Mouse (Mus musculus) spleen, adult 2 months (tissue): ENCODE results near the gene Clcn6. TPM values are rescaled to one million over a fixed set of nuclear protein-coding genes. Genes with fewer than 3 reads are reported as not detected.
"Not testable (repeated sequence)": the region's sequence is repeated elsewhere in the genome, so short reads cannot be mapped to it uniquely, and the experiment has no call there.

Source experiments
- DNase-seq, 2 experiments: peaks; one replicate each; pipeline versions ENCODE4 v3.0.0 to v3.0.0-alpha.2; 2012 to 2021; ENCODE audit warnings: low spot score in 2 of 2, low read depth in 1 of 2
- H3K27ac ChIP-seq: fragments of 200-500 bp; 2 replicates; pipeline ENCODE4 v1.5.1; 2012; ENCODE audit warnings: low read length, inconsistent platforms; ENCODE audit not compliant: insufficient read depth
- H3K27me3 ChIP-seq: fragments of 200-500 bp; 2 replicates; pipeline ENCODE4 v1.6.1; 2012; ENCODE audit warnings: mild to moderate bottlenecking, moderate library complexity, low read length, inconsistent platforms; ENCODE audit not compliant: control insufficient read depth, insufficient read depth
- H3K36me3 ChIP-seq: fragments of 200-500 bp; 2 replicates; pipeline ENCODE4 v1.6.1; 2012; ENCODE audit warnings: mild to moderate bottlenecking, low read length, inconsistent platforms; ENCODE audit not compliant: control insufficient read depth, insufficient read depth
- H3K4me1 ChIP-seq: fragments of 200-500 bp; 2 replicates; pipeline ENCODE4 v1.6.1; 2011; ENCODE audit warnings: inconsistent platforms; ENCODE audit not compliant: control insufficient read depth, insufficient read depth, insufficient read length
- H3K4me3 ChIP-seq: fragments of 200-500 bp; 2 replicates; pipeline ENCODE4 v1.5.1; 2011; ENCODE audit warnings: mild to moderate bottlenecking, inconsistent platforms; ENCODE audit not compliant: insufficient read depth, insufficient read length; ENCODE audit errors: extremely low read depth
- CTCF ChIP-seq: fragments of 200-500 bp; IDR thresholded peaks from 2 replicates; pipeline ENCODE4 v1.5.1; 2011; ENCODE audit warnings: mild to moderate bottlenecking, inconsistent platforms; ENCODE audit not compliant: insufficient read depth, insufficient read length, insufficient replicate concordance; ENCODE audit errors: extremely low read depth
- POLR2A ChIP-seq: fragments of 200-500 bp; IDR thresholded peaks from 2 replicates; pipeline ENCODE4 v1.6.1; 2011; ENCODE audit warnings: low read depth, low read length, inconsistent platforms
- WGBS: fragments of 180-500 bp; shearing (Covaris S2); methylation state at CpG from one replicate; pipeline ENCODE4 v1.1.7; 2018; 5-methylcytosine and 5-hydroxymethylcytosine counted together
- polyA plus RNA-seq: library from polyadenylated mRNA; depleted of rRNA; stranded (reverse); fragments of >200 nt; gene quantifications from 2 replicates; pipeline ENCODE4 v1.2.3, GENCODE M21; 2012

Gene Clcn6
- polyA plus RNA-seq, 1 experiment, result 12.1 TPM

GRCm38 (mm10) chr4:148046450-148047031 lies 7.9 kb upstream of the Clcn6 start:
- Histone ChIP-seq H3K27ac (no peak overlapping the region), H3K4me3 (no peak overlapping the region), H3K27me3 (no peaks in the 10 kb centered on the region), H3K36me3 (peaks cover 12% of the 10 kb centered on the region), H3K4me1 (peaks cover 4% of the 10 kb centered on the region; the same call in 1 of the 2 replicates)
- no peak for DNase-seq
- TF ChIP-seq POLR2A (no peak), CTCF (no peak)
- 60% methylated on average over 4 of the region's 4 CpGs for WGBS

DNA sequence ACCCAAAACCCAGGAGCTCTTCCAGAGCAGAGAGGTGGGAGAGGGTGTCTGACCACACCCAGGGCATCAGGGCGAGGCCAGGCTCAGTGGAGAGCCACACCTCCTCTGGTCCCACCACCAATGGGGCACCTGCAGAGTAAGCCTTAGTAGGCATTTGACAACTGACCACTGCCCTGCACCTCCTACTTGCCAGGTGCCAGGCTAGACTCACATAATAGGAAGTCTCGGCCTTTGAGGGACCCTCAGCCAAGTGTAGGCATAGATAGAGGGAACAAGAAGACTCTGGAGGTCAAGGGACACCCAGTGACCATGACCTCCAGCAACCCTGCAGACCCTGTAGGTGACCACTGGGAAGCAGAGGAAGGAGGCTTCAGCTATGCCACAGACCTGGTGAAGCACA lies 5.5 kb upstream of the Clcn6 start:
- 87% methylated on average over 2 of the region's 2 CpGs for WGBS
- TF ChIP-seq CTCF (no peak), POLR2A (no peak)
- DNase-seq, result no peak
- Histone ChIP-seq H3K27me3 (no peaks in the 10 kb centered on the region), H3K36me3 (peaks cover 10% of the 10 kb centered on the region), H3K4me1 (peaks cover 14% of the 10 kb centered on the region; the same call in 1 of the 2 replicates), H3K27ac (no peak overlapping the region), H3K4me3 (no peak overlapping the region)

- WGBS, result 95% methylated on average over 8 of the region's 8 CpGs
- H3K4me1 ChIP-seq, result peaks cover 14% of the 10 kb centered on the region
- not testable (repeated sequence) for H3K36me3 ChIP-seq, H3K4me3 ChIP-seq, H3K27ac ChIP-seq, DNase-seq, H3K27me3 ChIP-seq
Observed at GRCm38 (mm10) chr4:148043327-148043726, 4.7 kb upstream of the Clcn6 start.

- Histone ChIP-seq H3K27ac (peak overlapping the region; percentile 39), H3K4me1 (peaks cover 14% of the 10 kb centered on the region), H3K36me3 (0 out of 2 replicates have a peak, but pooled peaks cover 2% of the 10 kb centered on the region), H3K4me3 (peak overlapping the region; percentile 62), H3K27me3 (no peaks in the 10 kb centered on the region)
- 6% methylated on average over 16 of the region's 16 CpGs for WGBS
- peak in 1 of 2 experiments; percentile 19 for DNase-seq
- no peak for TF ChIP-seq POLR2A
- no peak for TF ChIP-seq CTCF
Observed at GRCm38 (mm10) chr4:148041611-148042191, 3.1 kb upstream of the Clcn6 start.

DNA sequence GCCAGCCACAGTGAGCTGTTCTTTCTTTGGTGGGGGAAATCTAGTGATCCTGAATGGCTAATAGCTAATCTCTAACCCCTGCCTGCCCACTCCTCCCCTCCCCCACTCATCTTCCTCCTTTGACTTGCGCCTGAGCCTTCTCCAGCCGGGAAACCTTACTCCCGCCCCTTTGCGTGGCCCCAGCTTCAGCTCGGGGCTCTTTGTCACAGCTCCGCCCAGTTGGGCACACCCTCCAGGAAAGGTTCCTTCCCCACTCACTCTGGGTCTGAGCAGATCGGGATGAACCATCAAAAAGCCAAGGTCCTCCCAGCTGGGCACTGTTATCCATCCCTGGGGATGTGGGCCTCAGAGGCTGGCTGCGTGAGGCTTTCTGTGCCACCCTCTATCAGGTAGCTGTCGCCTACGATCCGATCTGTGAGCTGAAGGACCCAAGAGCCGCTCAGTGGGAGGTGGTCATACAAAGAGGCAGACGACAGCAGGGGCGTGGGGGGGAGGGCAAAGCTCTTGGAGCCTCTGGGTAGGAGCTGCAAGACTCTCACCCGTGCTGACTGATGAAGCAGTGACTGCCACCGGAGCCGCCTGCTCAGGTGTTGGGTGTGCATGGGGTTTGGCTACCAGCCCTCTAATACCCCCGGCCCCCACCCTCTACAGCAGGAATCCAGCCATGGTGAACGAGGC lies 2.5 kb upstream of the Clcn6 start:
- TF ChIP-seq POLR2A (no peak), CTCF (no peak)
- Histone ChIP-seq H3K27me3 (no peaks in the 10 kb centered on the region), H3K4me3 (peak overlapping the region; percentile 62), H3K4me1 (peaks cover 14% of the 10 kb centered on the region), H3K27ac (peak overlapping the region; percentile 51), H3K36me3 (0 out of 2 replicates have a peak, but pooled peaks cover 2% of the 10 kb centered on the region)
- 5% methylated on average over 19 of the region's 19 CpGs for WGBS
- peak in 1 of 2 experiments; percentile 25 for DNase-seq

DNA sequence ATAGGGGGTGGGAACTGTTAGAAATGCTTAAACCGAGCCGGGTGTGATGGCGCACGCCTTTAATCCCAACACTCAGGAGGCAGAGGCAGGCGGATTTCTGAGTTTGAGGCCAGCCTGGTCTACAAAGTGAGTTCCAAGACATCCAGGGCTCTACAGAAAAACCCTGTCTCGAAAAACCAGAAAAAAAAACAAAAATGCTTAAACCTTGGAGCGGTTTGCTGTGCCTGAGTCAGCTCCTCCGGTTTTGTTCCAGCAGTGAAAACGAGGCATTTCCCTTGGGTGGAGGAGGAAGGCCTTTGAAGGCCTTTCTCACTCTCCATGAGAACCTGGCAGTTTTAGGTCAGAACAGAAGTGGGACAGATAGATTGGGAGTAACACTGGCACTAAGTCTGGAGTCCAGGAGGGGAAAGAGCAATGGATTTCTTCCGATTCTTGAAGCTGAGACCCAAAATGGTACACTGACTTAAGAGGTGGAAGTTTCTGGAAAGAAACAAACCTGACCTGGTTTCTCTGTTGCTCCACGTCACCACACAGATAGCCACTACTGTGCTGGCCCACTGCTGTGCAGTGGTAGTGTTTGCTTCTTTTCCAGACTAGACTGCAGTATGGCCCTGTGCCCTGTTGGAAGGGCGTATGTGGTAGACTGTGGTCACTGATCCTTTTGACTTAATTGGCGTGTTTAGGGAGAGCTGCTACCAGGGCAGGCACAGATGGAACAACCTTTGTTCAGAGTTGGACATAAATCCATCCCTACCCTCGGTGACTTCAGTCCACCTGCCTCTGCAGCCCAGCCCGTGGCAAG lies 1.6 kb upstream of the Clcn6 start:
- no peak for DNase-seq
- Histone ChIP-seq H3K4me1 (peaks cover 14% of the 10 kb centered on the region), H3K27me3 (no peaks in the 10 kb centered on the region), H3K36me3 (0 out of 2 replicates have a peak, but pooled peaks cover 2% of the 10 kb centered on the region), H3K4me3 (no peak overlapping the region; the same call in 1 of the 2 replicates), H3K27ac (peak overlapping the region; percentile 51)
- 73% methylated on average over 15 of the region's 15 CpGs for WGBS
- TF ChIP-seq POLR2A (no peak), CTCF (no peak)
